Mouse (Mus musculus): Measurements from ENCODE around the gene Kera.

Gene Kera

DNA sequence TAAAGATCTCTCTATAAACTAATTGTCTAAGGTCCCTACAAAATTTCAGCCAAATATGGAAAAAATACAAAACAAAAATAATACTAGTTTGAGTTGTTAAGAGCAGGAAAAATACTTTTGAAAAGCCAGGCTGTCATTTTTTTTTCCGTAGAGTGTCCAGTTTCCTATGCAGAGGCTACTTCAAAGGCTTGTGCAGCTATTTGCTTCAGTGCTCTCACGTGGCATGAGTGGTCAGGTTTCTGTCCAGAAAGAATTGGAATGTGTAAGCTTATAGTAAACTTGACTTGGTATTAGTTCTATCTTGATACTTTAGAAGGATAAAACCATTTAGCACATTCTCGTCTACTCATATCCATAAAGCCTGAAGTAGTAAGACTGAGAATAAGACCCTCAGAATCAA, 15.0 kb upstream of the Kera start:
- TF ChIP-seq CTCF (conservative IDR thresholded peaks at IDR 0.05; ENCODE audit: low read length) (no peak), NANOG (IDR thresholded peaks at IDR 0.05; ENCODE audit: borderline replicate concordance, low read length) (no peak), POU5F1 (IDR thresholded peaks at IDR 0.05; ENCODE audit: borderline replicate concordance, low read length) (no peak)
- no peaks in the 10 kb centered on the region for H3K9me3 ChIP-seq (ENCODE audit: low read length)
- no peaks in the 10 kb centered on the region for H3K27me3 ChIP-seq (ENCODE audit: insufficient read depth, low read length)
- H3K4me3 ChIP-seq (replicated peaks; ENCODE audit: low read length): no peak overlapping the region
- no peaks in the 10 kb centered on the region for H3K4me1 ChIP-seq (replicated peaks; ENCODE audit: low read depth, low read length)
- H3K36me3 ChIP-seq (ENCODE audit: insufficient read depth, low read length): no peaks in the 10 kb centered on the region

GRCm38 (mm10) chr10:97595680-97596079, 11.0 kb upstream of the Kera start:
- TF ChIP-seq NANOG (IDR thresholded peaks at IDR 0.05; ENCODE audit: borderline replicate concordance, low read length) (no peak), POU5F1 (IDR thresholded peaks at IDR 0.05; ENCODE audit: borderline replicate concordance, low read length) (no peak), CTCF (conservative IDR thresholded peaks at IDR 0.05; ENCODE audit: low read length) (no peak)
- Histone ChIP-seq H3K27me3 (ENCODE audit: insufficient read depth, low read length) (no peaks in the 10 kb centered on the region), H3K36me3 (ENCODE audit: insufficient read depth, low read length) (no peaks in the 10 kb centered on the region), H3K9me3 (ENCODE audit: low read length) (no peaks in the 10 kb centered on the region), H3K4me3 (replicated peaks; ENCODE audit: low read length) (no peak overlapping the region), H3K4me1 (replicated peaks; ENCODE audit: low read depth, low read length) (no peaks in the 10 kb centered on the region)

DNA sequence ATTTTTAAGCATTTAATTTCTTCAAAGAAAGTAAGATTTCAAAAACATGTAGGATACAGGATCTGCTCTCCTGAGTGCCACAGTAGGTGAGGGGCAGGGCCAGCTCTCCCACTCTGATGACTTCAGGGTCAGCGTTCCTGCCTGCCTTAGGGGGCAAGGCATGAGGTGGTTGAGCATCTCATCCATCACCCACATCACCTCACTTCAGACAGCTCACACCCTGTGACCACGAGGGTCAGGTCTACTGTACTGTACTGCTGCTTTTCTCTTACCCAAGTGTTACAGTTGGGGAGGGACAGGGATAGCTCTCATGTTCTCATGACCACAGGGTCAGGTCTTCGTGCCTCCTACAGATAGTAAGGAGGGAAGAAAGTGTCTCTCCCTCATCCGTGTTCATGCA, 4.9 kb upstream of the Kera start:
- Histone ChIP-seq H3K9me3 (ENCODE audit: low read length) (peaks cover 5% of the 10 kb centered on the region; the same call in 1 of the 2 replicates), H3K27me3 (ENCODE audit: insufficient read depth, low read length) (no peaks in the 10 kb centered on the region), H3K4me1 (replicated peaks; ENCODE audit: low read depth, low read length) (no peaks in the 10 kb centered on the region), H3K36me3 (ENCODE audit: insufficient read depth, low read length) (no peaks in the 10 kb centered on the region), H3K4me3 (replicated peaks; ENCODE audit: low read length) (no peak overlapping the region)
- TF ChIP-seq POU5F1 (IDR thresholded peaks at IDR 0.05; ENCODE audit: borderline replicate concordance, low read length): no peak

GRCm38 (mm10) chr10:97603256-97603655, 3.4 kb upstream of the Kera start:
- Histone ChIP-seq H3K36me3 (ENCODE audit: insufficient read depth, low read length) (no peaks in the 10 kb centered on the region), H3K4me3 (replicated peaks; ENCODE audit: low read length) (no peak overlapping the region), H3K4me1 (replicated peaks; ENCODE audit: low read depth, low read length) (no peaks in the 10 kb centered on the region), H3K27me3 (ENCODE audit: insufficient read depth, low read length) (no peaks in the 10 kb centered on the region), H3K9me3 (ENCODE audit: low read length) (peaks cover 5% of the 10 kb centered on the region; the same call in 1 of the 2 replicates)
- TF ChIP-seq POU5F1 (IDR thresholded peaks at IDR 0.05; ENCODE audit: borderline replicate concordance, low read length): no peak

DNA sequence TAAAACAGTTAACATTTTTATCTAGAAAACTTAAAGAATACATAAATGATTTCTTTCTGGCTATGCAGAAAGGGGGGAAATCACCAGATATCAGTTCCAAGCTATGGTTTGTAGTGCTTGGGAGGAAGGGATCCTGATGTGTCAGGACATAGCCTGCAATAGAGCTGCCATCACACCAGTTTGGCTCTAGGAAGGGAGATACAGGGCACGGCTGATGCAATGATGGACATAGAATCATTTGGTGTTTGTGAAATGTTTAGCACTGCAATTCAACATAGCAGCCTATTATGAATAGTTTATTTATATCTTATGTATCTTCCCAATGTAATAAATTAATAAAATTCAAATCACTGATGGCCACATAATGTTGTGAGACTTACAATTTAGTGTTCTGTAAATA, 15.6 kb downstream of the Kera start:
- H3K4me3 ChIP-seq (replicated peaks; ENCODE audit: low read length): no peak overlapping the region
- H3K9me3 ChIP-seq (ENCODE audit: low read length): no peaks in the 10 kb centered on the region
- no peaks in the 10 kb centered on the region for H3K36me3 ChIP-seq (ENCODE audit: insufficient read depth, low read length)
- H3K4me1 ChIP-seq (replicated peaks; ENCODE audit: low read depth, low read length): no peaks in the 10 kb centered on the region
- no peak for TF ChIP-seq NANOG (IDR thresholded peaks at IDR 0.05; ENCODE audit: borderline replicate concordance, low read length)
- TF ChIP-seq POU5F1 (IDR thresholded peaks at IDR 0.05; ENCODE audit: borderline replicate concordance, low read length): no peak
- TF ChIP-seq CTCF (conservative IDR thresholded peaks at IDR 0.05; ENCODE audit: low read length): no peak
- H3K27me3 ChIP-seq (ENCODE audit: insufficient read depth, low read length): no peaks in the 10 kb centered on the region

DNA sequence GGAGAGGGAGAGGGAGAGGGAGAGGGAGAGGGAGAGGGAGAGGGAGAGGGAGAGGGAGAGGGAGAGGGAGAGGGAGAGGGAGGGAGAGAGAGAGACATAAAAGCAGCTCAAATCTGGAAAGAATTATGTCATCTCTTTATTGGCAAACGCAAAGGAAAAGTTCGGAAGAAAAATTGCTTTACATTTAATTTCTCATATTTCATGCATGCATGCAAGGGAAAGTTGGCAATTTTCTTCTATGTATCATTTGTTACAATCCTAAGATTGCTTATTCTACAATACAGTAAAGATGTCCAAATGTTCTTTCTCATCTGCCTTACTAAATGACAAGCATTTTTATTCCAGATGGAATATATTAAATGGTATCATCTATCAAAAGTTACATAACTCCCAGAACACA, 17.7 kb downstream of the Kera start:
- Histone ChIP-seq H3K27me3 (ENCODE audit: insufficient read depth, low read length) (no peaks in the 10 kb centered on the region), H3K9me3 (ENCODE audit: low read length) (no peaks in the 10 kb centered on the region)
- TF ChIP-seq POU5F1 (IDR thresholded peaks at IDR 0.05; ENCODE audit: borderline replicate concordance, low read length) (no peak), CTCF (conservative IDR thresholded peaks at IDR 0.05; ENCODE audit: low read length) (no peak), NANOG (IDR thresholded peaks at IDR 0.05; ENCODE audit: borderline replicate concordance, low read length) (no peak)

GRCm38 (mm10) chr10:97625116-97625515, 18.4 kb downstream of the Kera start:
- H3K4me3 ChIP-seq (replicated peaks; ENCODE audit: low read length): no peak overlapping the region
- TF ChIP-seq CTCF (conservative IDR thresholded peaks at IDR 0.05; ENCODE audit: low read length) (no peak), NANOG (IDR thresholded peaks at IDR 0.05; ENCODE audit: borderline replicate concordance, low read length) (no peak), POU5F1 (IDR thresholded peaks at IDR 0.05; ENCODE audit: borderline replicate concordance, low read length) (no peak)
- H3K27me3 ChIP-seq (ENCODE audit: insufficient read depth, low read length): no peaks in the 10 kb centered on the region
- no peaks in the 10 kb centered on the region for H3K9me3 ChIP-seq (ENCODE audit: low read length)
- H3K36me3 ChIP-seq (ENCODE audit: insufficient read depth, low read length): no peaks in the 10 kb centered on the region
- no peaks in the 10 kb centered on the region for H3K4me1 ChIP-seq (replicated peaks; ENCODE audit: low read depth, low read length)

More for the DNA sequence above, 17.7 kb downstream of the Kera start:
- Histone ChIP-seq H3K4me1 (replicated peaks; ENCODE audit: low read depth, low read length) (no peaks in the 10 kb centered on the region), H3K4me3 (replicated peaks; ENCODE audit: low read length) (no peak overlapping the region), H3K36me3 (ENCODE audit: insufficient read depth, low read length) (no peaks in the 10 kb centered on the region)

- Histone ChIP-seq H3K4me3 (replicated peaks; ENCODE audit: low read length) (no peak overlapping the region), H3K36me3 (ENCODE audit: insufficient read depth, low read length) (no peaks in the 10 kb centered on the region), H3K9me3 (ENCODE audit: low read length) (no peaks in the 10 kb centered on the region), H3K4me1 (replicated peaks; ENCODE audit: low read depth, low read length) (no peaks in the 10 kb centered on the region), H3K27me3 (ENCODE audit: insufficient read depth, low read length) (no peaks in the 10 kb centered on the region)
- TF ChIP-seq NANOG (IDR thresholded peaks at IDR 0.05; ENCODE audit: borderline replicate concordance, low read length) (no peak), POU5F1 (IDR thresholded peaks at IDR 0.05; ENCODE audit: borderline replicate concordance, low read length) (no peak), CTCF (conservative IDR thresholded peaks at IDR 0.05; ENCODE audit: low read length) (no peak)
These were observed 19.9 kb downstream of the Kera start for GRCm38 (mm10) chr10:97626543-97626942.

DNA sequence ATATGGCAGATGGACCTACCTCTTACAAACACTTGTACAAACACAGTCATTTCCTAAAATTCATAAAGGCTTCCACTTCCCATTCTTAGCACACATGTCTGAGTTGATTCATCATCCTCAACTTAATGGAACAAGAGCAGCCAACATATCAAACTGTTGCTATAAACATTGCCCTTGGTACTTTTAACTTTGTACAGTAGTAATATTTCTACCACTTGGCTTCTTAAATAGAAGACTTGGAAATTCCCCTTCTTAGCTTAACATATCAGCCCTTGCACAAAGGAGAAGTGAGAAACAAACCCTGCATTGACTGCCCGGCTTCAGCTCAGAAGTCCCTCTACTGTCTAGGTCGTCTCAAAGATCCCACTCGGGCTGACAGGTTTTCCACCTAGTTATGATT, 24.4 kb downstream of the Kera start:
- TF ChIP-seq NANOG (IDR thresholded peaks at IDR 0.05; ENCODE audit: borderline replicate concordance, low read length) (no peak), CTCF (conservative IDR thresholded peaks at IDR 0.05; ENCODE audit: low read length) (no peak), POU5F1 (IDR thresholded peaks at IDR 0.05; ENCODE audit: borderline replicate concordance, low read length) (no peak)
- Histone ChIP-seq H3K27me3 (ENCODE audit: insufficient read depth, low read length) (no peaks in the 10 kb centered on the region), H3K4me3 (replicated peaks; ENCODE audit: low read length) (no peak overlapping the region), H3K36me3 (ENCODE audit: insufficient read depth, low read length) (no peaks in the 10 kb centered on the region), H3K4me1 (replicated peaks; ENCODE audit: low read depth, low read length) (no peaks in the 10 kb centered on the region), H3K9me3 (ENCODE audit: low read length) (no peaks in the 10 kb centered on the region)

Measured in E14TG2a.4 (cell line).